12 mouse cellular contexts compared by ENCODE assay signal in the genomic region with DNA sequence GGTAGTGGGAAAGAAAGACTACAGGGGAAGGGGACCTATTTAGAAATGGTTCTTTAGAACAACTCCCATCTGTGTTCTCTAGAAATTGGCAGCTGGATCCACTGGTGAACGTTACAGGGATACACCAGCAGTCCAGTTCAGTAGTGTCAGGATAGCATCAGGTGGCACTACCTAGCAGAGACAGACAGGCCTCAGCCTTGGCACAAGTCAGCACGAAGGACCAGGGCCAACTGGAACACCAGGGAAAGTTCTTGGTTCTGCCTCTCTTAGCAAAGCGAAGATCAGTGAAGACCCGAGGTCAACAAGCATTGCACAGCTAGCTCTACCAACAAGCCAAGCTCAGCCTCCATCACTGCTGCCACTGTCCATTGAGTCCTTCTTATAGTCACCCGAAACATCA.
DNase-seq lines count a peak whose midpoint lies in the region.
"Had no signal": no experiment of that assay in that cellular context is flagged by ENCODE, and none has a peak within 500 bp of the region (broad histone marks: within the 10 kb centered on the region; RNA-seq: fewer than 3 reads in every experiment).

No protein-coding gene starts in this region.

- DNase-seq in cerebellum, adult 11 months, result peak; percentile 26
- no peak for DNase-seq in cerebellum, postnatal 4 days (ENCODE audit: low spot score in 2 of 2)
- peak; percentile 49 for DNase-seq in cerebellum, adult 9-11 months
- DNase-seq in cerebellum, adult 9-10 months, result no peak
- DNase-seq in cerebellum, postnatal 10 days, result peak; percentile 36 to 52
- peak; percentile 36 to 45 for DNase-seq in cerebellum, postnatal 14 days
- DNase-seq: adrenal gland, adult 2 months; gastrocnemius, postnatal 10 days; gastrocnemius, postnatal 36 days; heart, postnatal 36 days; kidney, adult 11 months; kidney, adult 8-10 months had no signal

Comparison
In these comparisons a context has a peak if more than half of its experiments do, and no peak if none do; other contexts are left out.
1. DNase-seq: peak in cerebellum, adult 11 months (single experiment), cerebellum, adult 9-11 months (single experiment), cerebellum, postnatal 10 days (2 of 2) and cerebellum, postnatal 14 days (2 of 2); none in cerebellum, postnatal 4 days (0 of 2) and cerebellum, adult 9-10 months (single experiment).